Mouse (Mus musculus) embryonic stem cell, embryonic (primary cell): ENCODE measurements around the gene Hepacam.

Experiments
- CTCF ChIA-PET, 4 experiments: fragments of 300-600 bp in 2 of 4; fragments of 350-600 bp in 2 of 4; sonication (Branson Sonifier 250); formaldehyde crosslinking; loops; one replicate each; lab custom pipeline; 2022; ENCODE audit warnings: inconsistent platforms in 2 of 4; lab: Charles Lee
- POLR2A ChIA-PET, 4 experiments: fragments of 300-600 bp in 2 of 4; fragments of 350-600 bp in 2 of 4; sonication (Branson Sonifier 250); formaldehyde crosslinking; loops; one replicate each; lab custom pipeline; 2022; ENCODE audit warnings: antibody characterized with exemption in 4 of 4, inconsistent platforms in 1 of 4; lab: Charles Lee

The Hepacam gene

DNA sequence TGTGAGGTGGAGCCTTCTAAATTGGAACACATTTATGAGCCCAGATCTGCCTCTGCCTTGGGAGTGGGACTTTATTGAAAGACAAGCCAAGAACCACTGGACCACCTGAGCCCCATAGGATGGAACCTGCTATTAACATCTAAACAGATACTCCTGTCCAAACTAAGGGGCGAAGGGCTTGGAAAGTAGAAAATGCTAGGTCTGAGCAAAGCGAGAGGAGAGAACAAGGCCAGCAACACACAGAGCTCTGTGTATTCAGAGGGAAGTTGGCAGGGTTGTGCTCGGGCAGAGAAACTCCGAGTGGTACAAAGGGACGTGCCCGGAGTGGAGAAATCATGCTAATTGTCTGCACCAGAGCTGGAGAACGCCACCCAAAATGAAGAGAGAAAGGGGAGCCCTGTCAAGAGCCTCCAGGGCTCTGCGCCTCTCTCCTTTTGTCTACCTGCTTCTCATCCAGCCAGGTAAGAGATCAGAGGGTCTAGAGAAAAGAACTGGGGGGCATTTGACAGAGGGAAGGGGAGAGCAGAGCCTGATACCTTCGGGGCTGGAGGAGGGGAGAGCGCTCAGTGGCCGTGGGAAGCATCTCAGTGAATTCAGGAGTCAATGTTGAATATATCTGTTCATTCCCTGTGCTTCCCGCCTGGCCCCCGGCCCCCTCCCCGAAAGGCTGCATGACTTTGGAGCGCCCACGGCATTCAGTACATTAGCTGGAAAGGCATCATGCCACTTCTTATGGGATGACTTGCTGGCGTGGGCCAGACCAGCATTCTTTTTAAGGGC, at the start of gene Hepacam:
TSS of gene Hepacam (plus strand) at position 51 of the 780 bp plus-strand sequence.
- CTCF ChIA-PET: interaction anchor here in 3 of 4 experiments (0.6 to 1.5 kb wide), 4 partner anchors 8 to 29 kb away, joined by 3 to 5 read pairs (median 4); no protein-coding TSS in a partner anchor
- POLR2A ChIA-PET: interaction anchor here in 2 of 4 experiments (0.7 to 1.5 kb wide), 3 partner anchors 17 to 137 kb away, joined by 3 read pairs; partner anchors contain the start of gene Ccdc15 (in 1 of the 2)

GRCm38 (mm10) chr9:37329456-37329855, 37.7 kb upstream of the Hepacam start:
- CTCF ChIA-PET: interaction anchor here in 1 of 4 experiments (1.4 kb wide), 1 partner anchor 146 kb away, joined by 6 read pairs; no protein-coding TSS in a partner anchor
- POLR2A ChIA-PET: interaction anchor here in 2 of 4 experiments (0.9 to 1.6 kb wide), 3 partner anchors 15 to 19 kb away, joined by 3 to 4 read pairs (median 3); partner anchors contain the start of gene Ccdc15 (in 1 of the 2)

- ChIA-PET POLR2A (interaction anchor here in 1 of 4 experiments (0.6 kb wide), 1 partner anchor 359 kb away, joined by 3 read pairs; no protein-coding TSS in a partner anchor), CTCF (no interaction called here)
These were observed 21.7 kb upstream of the Hepacam start for GRCm38 (mm10) chr9:37345406-37345805.

DNA sequence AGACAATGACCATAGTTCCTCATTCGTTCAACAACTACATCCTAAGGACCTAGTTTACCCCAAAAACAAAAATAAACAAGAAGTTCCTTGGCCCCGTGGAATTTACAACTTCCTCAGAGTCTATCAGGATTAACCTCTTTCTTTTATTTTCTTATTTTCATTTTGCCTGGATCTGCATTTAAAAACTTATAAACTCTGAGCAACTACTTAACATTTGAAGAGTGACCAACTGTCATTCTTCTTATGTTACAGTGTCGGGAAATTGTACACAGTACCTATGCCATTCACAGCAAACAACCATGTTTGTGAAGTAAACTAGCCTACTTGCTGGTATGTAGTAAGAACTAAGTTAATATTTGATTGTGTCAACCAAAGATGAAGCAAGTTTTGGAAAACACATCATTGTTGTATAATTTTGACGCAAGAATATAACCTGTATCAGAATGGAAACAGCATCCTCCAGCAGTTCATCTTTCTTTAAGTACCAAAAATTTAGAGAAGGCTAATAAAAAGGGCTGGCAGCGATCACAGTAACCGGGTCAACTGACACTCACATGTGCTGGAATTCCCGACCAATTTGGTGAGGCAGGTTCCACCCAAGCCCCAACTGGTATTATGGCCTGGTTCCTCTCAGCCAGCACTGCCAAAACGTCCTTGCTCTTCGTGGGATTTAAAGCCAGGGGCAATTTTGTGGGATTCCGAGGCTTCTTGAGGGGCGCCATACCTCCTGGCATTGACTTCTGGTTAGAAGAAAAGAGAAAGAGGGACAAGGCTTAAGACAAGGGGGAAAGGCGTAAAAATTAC, 19.8 kb upstream of the Hepacam start:
- ChIA-PET POLR2A (no interaction called here), CTCF (no interaction called here)

DNA sequence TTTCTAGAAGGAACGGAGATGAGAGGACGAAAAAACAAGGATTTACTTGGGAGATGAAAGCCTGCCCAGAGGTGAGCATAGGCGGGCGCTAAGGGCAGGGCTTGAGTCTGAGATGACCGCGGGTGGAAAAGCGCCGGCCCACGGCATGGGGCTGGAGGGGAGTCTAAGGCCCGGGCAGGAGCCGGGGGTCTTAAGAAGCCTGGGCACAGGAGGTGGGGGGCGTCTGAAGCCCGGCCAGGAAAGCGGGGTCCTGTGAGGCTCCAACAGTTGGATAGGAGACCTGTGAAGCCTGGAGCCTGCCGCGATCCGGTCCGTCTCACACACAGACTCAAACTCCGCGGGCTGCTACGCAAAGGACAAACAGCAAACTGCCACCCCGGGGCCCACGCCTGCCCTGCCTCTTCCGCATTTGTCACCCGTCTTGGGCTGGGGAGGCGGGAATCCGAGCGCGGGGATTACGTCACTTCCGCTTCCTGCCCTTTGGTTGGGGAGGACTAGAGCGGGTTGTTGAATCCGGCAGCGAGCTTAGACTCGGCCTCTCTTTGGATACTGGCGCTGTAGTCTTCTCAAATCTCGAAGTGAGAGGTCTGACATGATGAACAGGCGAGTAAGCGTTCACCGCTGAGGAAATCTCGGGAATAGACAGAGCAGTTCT, 19.0 kb upstream of the Hepacam start, which contains the start of gene Ccdc15:
TSS of gene Ccdc15 (minus strand) at position 445 of the 655 bp plus-strand sequence.
- ChIA-PET CTCF (interaction anchor here in 1 of 4 experiments (0.7 kb wide), 1 partner anchor 59 kb away, joined by 3 read pairs; no protein-coding TSS in a partner anchor), POLR2A (interaction anchor here (0.5 to 2.2 kb wide), 31 partner anchors 9 to 960 kb away, joined by 3 to 10 read pairs (median 4); partner anchors contain the start of genes Tbrg1 (in 1 of the 4) and Tmem218 (in 1 of the 4))

DNA sequence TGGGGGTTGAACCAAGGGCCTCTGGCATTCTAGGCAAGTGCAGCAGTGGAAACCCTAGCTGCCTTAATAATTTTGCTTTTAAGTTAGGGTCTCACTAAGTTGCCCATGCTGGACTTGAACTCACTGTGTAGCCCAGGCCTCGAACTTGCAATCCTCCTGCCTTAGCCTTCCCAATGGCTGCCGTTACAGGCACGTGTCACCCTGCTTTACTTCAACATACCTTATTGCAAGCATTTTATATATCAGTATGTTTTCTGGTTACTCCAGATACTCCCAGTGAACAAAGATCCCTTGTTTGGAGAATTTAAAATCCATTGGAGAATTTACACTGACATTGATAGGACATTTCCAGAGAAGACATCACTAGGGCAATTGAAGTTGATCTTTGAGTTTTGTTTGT, 18.1 kb upstream of the Hepacam start:
- CTCF ChIA-PET: no interaction called here
- POLR2A ChIA-PET: interaction anchor here in 3 of 4 experiments (0.5 to 2.2 kb wide), 6 partner anchors 8 to 961 kb away, joined by 3 to 8 read pairs (median 4); no protein-coding TSS in a partner anchor

DNA sequence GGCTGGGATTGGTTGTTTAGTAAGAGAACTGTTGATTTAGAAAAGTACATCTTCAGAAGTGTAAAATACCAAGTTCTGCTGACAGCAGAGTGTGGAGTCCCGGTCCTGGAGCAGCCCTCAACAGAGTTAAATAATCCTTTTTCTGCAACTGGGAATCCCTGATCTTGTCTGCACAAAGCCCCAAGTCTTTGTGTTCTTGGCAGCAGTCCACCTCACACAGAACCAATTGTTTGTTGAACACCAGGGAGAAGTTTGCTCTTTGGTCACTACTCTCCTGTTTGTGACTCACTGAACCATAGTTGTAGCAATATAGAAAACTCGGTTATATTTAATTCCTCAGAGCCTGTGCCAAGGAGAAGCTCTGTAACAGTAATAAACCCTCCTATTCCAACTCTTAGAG, 15.9 kb upstream of the Hepacam start:
- POLR2A ChIA-PET: interaction anchor here in 1 of 4 experiments (0.7 to 1.0 kb wide), 2 partner anchors 16 to 79 kb away, joined by 3 read pairs; no protein-coding TSS in a partner anchor
- CTCF ChIA-PET: interaction anchor here in 2 of 4 experiments (0.6 kb wide), 2 partner anchors 13 to 320 kb away, joined by 5 to 8 read pairs; no protein-coding TSS in a partner anchor

GRCm38 (mm10) chr9:37354485-37354884, 12.7 kb upstream of the Hepacam start:
- ChIA-PET CTCF (interaction anchor here in 1 of 4 experiments (0.5 kb wide), 1 partner anchor 116 kb away, joined by 4 read pairs; no protein-coding TSS in a partner anchor), POLR2A (no interaction called here)

DNA sequence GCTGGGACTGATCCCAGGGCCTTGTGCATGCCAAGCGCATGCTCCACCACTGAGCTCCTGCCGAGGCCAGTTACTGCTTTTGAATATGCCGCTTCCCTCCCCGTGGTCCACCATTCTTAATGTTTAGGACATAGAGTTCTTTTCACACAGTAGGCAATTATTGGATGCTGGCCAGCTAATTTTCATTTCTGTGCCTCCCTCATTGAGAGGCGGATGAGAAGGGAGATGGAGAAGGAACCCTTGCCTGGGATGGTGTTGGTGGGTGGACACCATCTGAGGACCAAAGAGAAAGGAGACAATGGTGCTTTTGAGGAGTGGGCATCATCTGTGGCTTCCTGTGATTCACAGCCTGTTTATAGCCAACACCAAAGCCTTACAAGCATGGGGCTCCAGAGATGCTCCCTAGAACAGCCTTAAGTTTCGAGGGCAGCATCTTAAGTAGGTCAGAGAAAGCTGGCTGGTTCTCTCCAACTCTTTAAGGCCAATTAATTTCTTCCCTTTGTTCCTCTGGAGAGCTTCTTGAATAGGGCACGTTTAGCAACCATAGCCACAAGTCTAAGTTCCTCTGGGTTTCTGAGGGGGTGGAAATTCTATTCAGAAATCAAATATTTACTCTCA, 8.3 kb upstream of the Hepacam start:
- CTCF ChIA-PET: interaction anchor here in 1 of 4 experiments (0.6 kb wide), 1 partner anchor 9 kb away, joined by 3 read pairs; no protein-coding TSS in a partner anchor
- POLR2A ChIA-PET: interaction anchor here (0.6 to 2.6 kb wide), 9 partner anchors 9 to 154 kb away, joined by 3 to 10 read pairs (median 4); partner anchors contain the start of gene Ccdc15 (in 3 of the 4)

- POLR2A ChIA-PET: interaction anchor here (0.6 to 2.6 kb wide), 9 partner anchors 10 to 418 kb away, joined by 3 to 10 read pairs (median 4); partner anchors contain the start of gene Ccdc15 (in 3 of the 4)
- CTCF ChIA-PET: interaction anchor here in 3 of 4 experiments (0.6 to 1.0 kb wide), 3 partner anchors 8 to 104 kb away, joined by 3 read pairs; no protein-coding TSS in a partner anchor
These were observed 7.6 kb upstream of the Hepacam start for GRCm38 (mm10) chr9:37359331-37360220.

DNA sequence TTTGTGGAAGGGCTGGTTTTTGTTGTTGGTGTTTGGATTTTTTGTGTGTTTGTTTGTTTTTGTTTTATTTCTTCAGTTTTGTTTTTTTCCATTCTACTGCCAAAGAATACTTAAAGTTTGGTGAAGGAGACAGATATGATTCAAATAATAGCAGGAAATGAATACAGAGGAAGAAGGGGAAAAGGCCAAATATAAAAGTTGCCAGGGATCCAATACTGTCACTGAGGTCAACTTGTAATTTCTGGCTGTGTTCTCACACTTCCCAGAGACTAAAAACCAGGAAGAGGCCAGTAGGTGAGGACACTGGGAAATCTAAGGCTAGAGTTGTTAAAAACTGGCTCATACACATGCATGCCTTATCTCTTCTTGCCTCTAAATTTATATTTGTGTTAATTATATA, 5.1 kb upstream of the Hepacam start:
- CTCF ChIA-PET: no interaction called here
- POLR2A ChIA-PET: no interaction called here

- CTCF ChIA-PET: no interaction called here
These were observed 4.3 kb upstream of the Hepacam start for GRCm38 (mm10) chr9:37362881-37363280.

GRCm38 (mm10) chr9:37363551-37363950, 3.6 kb upstream of the Hepacam start:
- POLR2A ChIA-PET: interaction anchor here in 1 of 4 experiments (1.3 kb wide), 1 partner anchor 8 kb away, joined by 3 read pairs; no protein-coding TSS in a partner anchor
- CTCF ChIA-PET: interaction anchor here in 1 of 4 experiments (0.8 kb wide), 1 partner anchor 12 kb away, joined by 8 read pairs; no protein-coding TSS in a partner anchor

More at GRCm38 (mm10) chr9:37362881-37363280, 4.3 kb upstream of the Hepacam start:
- POLR2A ChIA-PET: no interaction called here

DNA sequence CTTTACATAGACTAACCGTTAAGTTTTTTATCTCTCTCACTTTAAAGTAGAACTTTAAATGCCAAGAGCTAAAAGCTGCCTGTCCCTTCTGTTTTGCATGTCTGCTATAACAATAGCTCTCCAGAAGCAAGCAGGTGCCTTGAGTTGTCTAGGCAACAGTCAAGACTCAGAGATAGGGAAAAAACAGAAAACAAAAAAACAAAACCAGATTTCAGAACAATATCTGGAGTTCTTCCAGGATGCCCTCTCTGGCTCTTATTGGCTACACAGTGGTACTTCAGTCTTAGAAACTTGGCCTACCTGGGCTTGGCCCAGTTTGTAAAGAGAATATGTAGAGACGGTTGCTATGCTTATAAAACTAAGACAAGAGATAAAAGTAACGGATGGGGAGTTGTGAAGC, 2.8 kb upstream of the Hepacam start:
- ChIA-PET CTCF (interaction anchor here in 1 of 4 experiments (0.7 kb wide), 1 partner anchor 812 kb away, joined by 7 read pairs; no protein-coding TSS in a partner anchor), POLR2A (interaction anchor here in 1 of 4 experiments (1.3 kb wide), 1 partner anchor 9 kb away, joined by 3 read pairs; no protein-coding TSS in a partner anchor)

- ChIA-PET CTCF (interaction anchor here in 2 of 4 experiments (0.6 to 0.7 kb wide), 4 partner anchors 11 to 338 kb away, joined by 3 to 5 read pairs (median 4); no protein-coding TSS in a partner anchor), POLR2A (interaction anchor here in 2 of 4 experiments (0.7 to 1.3 kb wide), 5 partner anchors 9 to 92 kb away, joined by 3 to 4 read pairs (median 3); partner anchors contain the start of gene Ccdc15 (in 2 of the 2))
These were observed 1.4 kb upstream of the Hepacam start for GRCm38 (mm10) chr9:37365706-37366105.
